Mouse (Mus musculus): ENCODE measurements around the gene Slco2a1. TPM values are rescaled to one million over a fixed set of nuclear protein-coding genes. Genes with fewer than 3 reads are reported as not detected.

Slco2a1 gene
- polyA plus RNA-seq, 1 experiment: 3.6 TPM

DNA sequence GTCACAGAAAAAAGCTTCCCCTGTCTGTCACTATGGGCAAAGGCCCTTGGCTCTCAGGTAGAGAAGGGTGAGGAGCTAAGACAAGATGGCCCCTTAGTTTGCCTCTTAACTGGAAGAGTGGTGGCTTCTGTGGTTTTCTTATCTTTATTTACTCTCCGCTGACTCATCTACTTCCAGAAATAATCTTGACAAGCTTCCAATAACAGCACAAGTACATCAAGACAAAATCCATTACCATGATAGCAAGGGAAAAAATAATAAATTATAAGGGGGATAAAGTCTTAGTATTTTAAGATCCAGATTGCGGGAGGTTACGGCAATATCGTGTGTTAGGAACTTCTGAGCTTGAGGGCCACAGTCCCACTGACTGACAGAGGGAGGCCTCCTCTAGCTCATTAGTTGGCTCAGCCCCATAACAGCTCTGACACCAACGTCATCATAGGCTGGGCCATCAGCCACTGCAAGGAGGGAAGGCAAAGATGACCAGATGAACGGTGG is 89.7 kb downstream of the Slco2a1 start:
- TF ChIP-seq POLR2A (IDR thresholded peaks at IDR 0.05; ENCODE audit: borderline replicate concordance, insufficient read depth, low read length) (no peak), CTCF (IDR thresholded peaks at IDR 0.05; ENCODE audit: borderline replicate concordance, insufficient read depth, low read depth, low read length) (no peak)
- Histone ChIP-seq H3K4me3 (replicated peaks; ENCODE audit: insufficient read depth, low read depth, low read length) (no peak overlapping the region), H3K27ac (ENCODE audit: insufficient read depth, low read length) (no peak overlapping the region), H3K27me3 (ENCODE audit: control insufficient read depth, insufficient read depth, low read length) (no peaks in the 10 kb centered on the region), H3K4me1 (ENCODE audit: control insufficient read depth, insufficient read depth, low read length) (peaks cover 9% of the 10 kb centered on the region; the same call in 1 of the 2 replicates)
- DNase-seq: no peak
- 73% methylated on average over 6 of the region's 6 CpGs for WGBS

- WGBS: 97% methylated on average over 3 of the region's 3 CpGs
- no peak for TF ChIP-seq CTCF (IDR thresholded peaks at IDR 0.05; ENCODE audit: borderline replicate concordance, insufficient read depth, low read depth, low read length)
- no peak for TF ChIP-seq POLR2A (IDR thresholded peaks at IDR 0.05; ENCODE audit: borderline replicate concordance, insufficient read depth, low read length)
- Histone ChIP-seq H3K4me1 (ENCODE audit: control insufficient read depth, insufficient read depth, low read length) (peaks cover 9% of the 10 kb centered on the region; the same call in 1 of the 2 replicates), H3K27me3 (ENCODE audit: control insufficient read depth, insufficient read depth, low read length) (no peaks in the 10 kb centered on the region), H3K27ac (ENCODE audit: insufficient read depth, low read length) (no peak overlapping the region), H3K4me3 (replicated peaks; ENCODE audit: insufficient read depth, low read depth, low read length) (no peak overlapping the region)
- no peak for DNase-seq
Measured at GRCm38 (mm10) chr9:103080211-103080610, 91.7 kb downstream of the Slco2a1 start.

DNA sequence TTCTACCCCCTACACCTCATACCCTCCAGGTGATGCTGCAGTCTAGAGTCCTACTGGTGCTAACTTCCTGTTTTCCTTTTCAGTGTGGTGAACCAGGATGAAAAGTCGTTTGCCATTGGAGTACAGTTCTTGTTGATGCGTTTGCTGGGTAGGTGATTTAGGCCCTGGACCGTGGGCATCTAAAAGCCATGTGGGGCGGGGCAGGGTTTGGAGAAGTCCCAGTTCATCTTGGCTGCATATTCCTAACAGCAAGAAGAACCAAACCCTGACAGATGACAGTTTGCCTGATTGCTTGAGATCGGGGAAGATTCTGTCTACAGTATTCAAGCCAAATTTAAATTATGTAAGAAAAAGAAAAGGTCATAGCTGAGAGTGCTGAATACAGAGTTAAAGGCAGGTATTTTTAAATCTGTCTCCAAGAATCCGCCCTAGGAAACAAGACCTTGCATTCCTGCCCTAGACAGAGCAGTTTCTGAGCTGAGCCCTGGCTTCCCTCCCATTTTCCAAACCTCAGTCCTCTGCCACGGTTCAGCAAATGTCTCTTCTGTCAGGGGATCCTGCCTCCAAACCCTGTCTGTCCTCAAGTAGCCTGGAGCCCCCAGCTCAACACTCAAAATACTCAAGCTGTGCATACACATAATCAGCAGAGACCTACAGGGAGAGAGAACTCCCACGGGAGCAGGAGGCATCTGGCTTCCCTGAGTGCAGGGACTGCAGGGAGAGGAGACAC is 93.9 kb downstream of the Slco2a1 start:
- H3K27me3 ChIP-seq (ENCODE audit: control insufficient read depth, insufficient read depth, low read length): no peaks in the 10 kb centered on the region
- no peak for DNase-seq
- H3K4me3 ChIP-seq (replicated peaks; ENCODE audit: insufficient read depth, low read depth, low read length): no peak overlapping the region
- no peak overlapping the region for H3K27ac ChIP-seq (ENCODE audit: insufficient read depth, low read length)
- peaks cover 15% of the 10 kb centered on the region for H3K4me1 ChIP-seq (ENCODE audit: control insufficient read depth, insufficient read depth, low read length)
- TF ChIP-seq CTCF (IDR thresholded peaks at IDR 0.05; ENCODE audit: borderline replicate concordance, insufficient read depth, low read depth, low read length) (no peak), POLR2A (IDR thresholded peaks at IDR 0.05; ENCODE audit: borderline replicate concordance, insufficient read depth, low read length) (no peak)
- WGBS: 16% methylated on average over 8 of the region's 8 CpGs

GRCm38 (mm10) chr9:103083405-103083804 is 94.9 kb downstream of the Slco2a1 start:
- Histone ChIP-seq H3K4me1 (ENCODE audit: control insufficient read depth, insufficient read depth, low read length) (peaks cover 15% of the 10 kb centered on the region), H3K27me3 (ENCODE audit: control insufficient read depth, insufficient read depth, low read length) (no peaks in the 10 kb centered on the region), H3K27ac (ENCODE audit: insufficient read depth, low read length) (no peak overlapping the region), H3K4me3 (replicated peaks; ENCODE audit: insufficient read depth, low read depth, low read length) (no peak overlapping the region)
- 79% methylated on average over 3 of the region's 3 CpGs for WGBS
- TF ChIP-seq POLR2A (IDR thresholded peaks at IDR 0.05; ENCODE audit: borderline replicate concordance, insufficient read depth, low read length): no peak
- no peak for TF ChIP-seq CTCF (IDR thresholded peaks at IDR 0.05; ENCODE audit: borderline replicate concordance, insufficient read depth, low read depth, low read length)
- no peak for DNase-seq

- no peak overlapping the region for H3K4me3 ChIP-seq (replicated peaks; ENCODE audit: insufficient read depth, low read depth, low read length)
- 45% methylated on average over 6 of the region's 6 CpGs for WGBS
- no peaks in the 10 kb centered on the region for H3K27me3 ChIP-seq (ENCODE audit: control insufficient read depth, insufficient read depth, low read length)
- H3K27ac ChIP-seq (ENCODE audit: insufficient read depth, low read length): no peak overlapping the region
- no peak for TF ChIP-seq CTCF (IDR thresholded peaks at IDR 0.05; ENCODE audit: borderline replicate concordance, insufficient read depth, low read depth, low read length)
- TF ChIP-seq POLR2A (IDR thresholded peaks at IDR 0.05; ENCODE audit: borderline replicate concordance, insufficient read depth, low read length): no peak
- no peak for DNase-seq
- H3K4me1 ChIP-seq (ENCODE audit: control insufficient read depth, insufficient read depth, low read length): peaks cover 29% of the 10 kb centered on the region
Measured at GRCm38 (mm10) chr9:103086736-103087135, 98.2 kb downstream of the Slco2a1 start.

GRCm38 (mm10) chr9:103087301-103087700 is 98.8 kb downstream of the Slco2a1 start:
- peaks cover 28% of the 10 kb centered on the region for H3K4me1 ChIP-seq (ENCODE audit: control insufficient read depth, insufficient read depth, low read length)
- 43% methylated on average over 8 of the region's 8 CpGs for WGBS
- no peak for TF ChIP-seq POLR2A (IDR thresholded peaks at IDR 0.05; ENCODE audit: borderline replicate concordance, insufficient read depth, low read length)
- TF ChIP-seq CTCF (IDR thresholded peaks at IDR 0.05; ENCODE audit: borderline replicate concordance, insufficient read depth, low read depth, low read length): no peak
- DNase-seq: no peak
- no peak overlapping the region for H3K27ac ChIP-seq (ENCODE audit: insufficient read depth, low read length)
- H3K27me3 ChIP-seq (ENCODE audit: control insufficient read depth, insufficient read depth, low read length): no peaks in the 10 kb centered on the region
- H3K4me3 ChIP-seq (replicated peaks; ENCODE audit: insufficient read depth, low read depth, low read length): no peak overlapping the region

DNA sequence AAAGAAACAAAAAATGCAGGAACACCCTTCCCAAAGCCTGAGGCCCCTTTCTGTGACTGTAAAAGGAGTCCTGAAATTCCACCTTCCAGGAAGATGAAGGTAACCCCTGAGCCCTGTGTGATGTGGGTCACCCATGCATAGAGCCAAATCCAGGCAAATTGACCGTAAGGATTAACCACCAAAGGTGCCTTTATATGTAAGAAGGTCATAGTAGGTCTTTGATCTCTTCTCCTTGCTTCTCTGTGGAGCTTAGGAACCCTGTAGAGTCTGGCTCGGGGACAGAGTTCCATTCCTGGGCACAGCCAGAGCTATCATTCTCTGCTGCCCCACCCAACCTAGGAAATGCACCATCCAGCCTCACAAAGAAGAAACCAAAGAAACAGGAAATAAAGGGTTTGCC is 100.1 kb downstream of the Slco2a1 start:
- DNase-seq: no peak
- Histone ChIP-seq H3K27ac (ENCODE audit: insufficient read depth, low read length) (no peak overlapping the region), H3K4me1 (ENCODE audit: control insufficient read depth, insufficient read depth, low read length) (peaks cover 29% of the 10 kb centered on the region), H3K27me3 (ENCODE audit: control insufficient read depth, insufficient read depth, low read length) (no peaks in the 10 kb centered on the region), H3K4me3 (replicated peaks; ENCODE audit: insufficient read depth, low read depth, low read length) (no peak overlapping the region)
- WGBS: 91% methylated on average over 2 of the region's 2 CpGs
- TF ChIP-seq CTCF (IDR thresholded peaks at IDR 0.05; ENCODE audit: borderline replicate concordance, insufficient read depth, low read depth, low read length) (no peak), POLR2A (IDR thresholded peaks at IDR 0.05; ENCODE audit: borderline replicate concordance, insufficient read depth, low read length) (no peak)

Data from cerebellum, adult 2 months (tissue).